Mouse (Mus musculus) embryonic facial prominence, embryonic 10.5 days (tissue): ENCODE data around the gene Rnf17. TPM values are rescaled to one million over a fixed set of nuclear protein-coding genes. Genes with fewer than 3 reads are reported as not detected.

Experiments
- DNase-seq: peaks from one replicate; pipeline ENCODE4 v3.0.0-alpha.2; 2017; ENCODE audit warnings: low spot score
- H3K27ac ChIP-seq: fragments of 300-500 bp; sonication (generic); replicated peaks from 2 replicates; pipeline ENCODE4 v1.5.1; 2016; ENCODE audit warnings: mild to moderate bottlenecking
- H3K27me3 ChIP-seq: fragments of 300-500 bp; sonication (generic); replicated peaks from 2 replicates; pipeline ENCODE4 v1.6.1; 2016; ENCODE audit warnings: low read depth, mild to moderate bottlenecking; ENCODE audit not compliant: poor library complexity, severe bottlenecking
- H3K36me3 ChIP-seq: fragments of 300-500 bp; sonication (generic); replicated peaks from 2 replicates; pipeline ENCODE4 v1.6.1; 2016; ENCODE audit warnings: mild to moderate bottlenecking, moderate library complexity
- H3K4me1 ChIP-seq: fragments of 300-500 bp; sonication (generic); 2 replicates; pipeline ENCODE4 v1.6.1; 2016
- H3K4me3 ChIP-seq: fragments of 300-500 bp; sonication (generic); 2 replicates; pipeline ENCODE4 v1.5.1; 2016; ENCODE audit warnings: mild to moderate bottlenecking, moderate library complexity
- H3K9me3 ChIP-seq: fragments of 300-500 bp; sonication (generic); 2 replicates; pipeline ENCODE4 v1.6.1; 2016; ENCODE audit warnings: mild to moderate bottlenecking
- WGBS: fragments of 180-500 bp; shearing (Covaris S2); methylation state at CpG from one replicate; pipeline ENCODE4 v1.1.7; 2016; 5-methylcytosine and 5-hydroxymethylcytosine counted together
- polyA plus RNA-seq: library from polyadenylated mRNA; unstranded; fragments of >200 nt; fragmentation: Nextera tagmentation; extraction: Ambion mirVana; gene quantifications from 2 replicates; pipeline ENCODE4 v1.2.1, GENCODE M21; 2016

Gene Rnf17
- polyA plus RNA-seq, 1 experiment from 2014 or later = 2.7 TPM

- DNase-seq = no peak
- Histone ChIP-seq H3K27ac (no peak overlapping the region), H3K36me3 (no peaks in the 10 kb centered on the region), H3K9me3 (no peaks in the 10 kb centered on the region), H3K27me3 (no peaks in the 10 kb centered on the region), H3K4me1 (peaks cover 5% of the 10 kb centered on the region; the same call in 1 of the 2 replicates), H3K4me3 (no peak overlapping the region)
- 81% methylated on average over 4 of the region's 4 CpGs for WGBS
Measured at GRCm38 (mm10) chr14:56382366-56382765, 20.0 kb upstream of the Rnf17 start.

DNA sequence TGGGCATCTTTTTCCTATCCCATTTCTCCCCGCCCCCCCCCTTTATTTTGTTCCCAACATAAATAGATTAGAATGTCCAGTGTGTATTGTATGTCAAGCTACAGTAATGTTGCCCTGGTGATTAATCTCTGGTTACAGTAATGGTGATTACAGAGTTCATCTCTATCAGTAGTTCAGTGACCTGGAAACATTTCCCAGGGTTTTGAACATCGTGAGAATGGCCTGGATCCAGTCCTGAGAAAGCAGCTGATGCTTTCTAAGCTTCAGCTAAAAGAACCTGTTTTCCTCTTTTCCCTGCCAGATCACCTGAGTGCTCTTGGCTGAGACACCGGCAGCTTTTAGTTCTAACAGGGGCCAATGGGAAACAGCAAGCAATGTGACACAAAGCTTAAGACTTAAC lies 12.1 kb upstream of the Rnf17 start:
- WGBS = 74% methylated on average over 3 of the region's 3 CpGs
- Histone ChIP-seq H3K4me3 (no peak overlapping the region), H3K4me1 (peaks cover 8% of the 10 kb centered on the region), H3K27ac (no peak overlapping the region), H3K27me3 (no peaks in the 10 kb centered on the region), H3K9me3 (no peaks in the 10 kb centered on the region), H3K36me3 (no peaks in the 10 kb centered on the region)
- DNase-seq = no peak

GRCm38 (mm10) chr14:56393704-56394312 lies 8.6 kb upstream of the Rnf17 start:
- H3K4me1 ChIP-seq = peaks cover 8% of the 10 kb centered on the region
- H3K27ac ChIP-seq = no peak overlapping the region
- 20% methylated on average over 2 of the region's 2 CpGs for WGBS
- no peaks in the 10 kb centered on the region for H3K27me3 ChIP-seq
- DNase-seq = no peak
- H3K9me3 ChIP-seq = no peaks in the 10 kb centered on the region
- no peaks in the 10 kb centered on the region for H3K36me3 ChIP-seq
- no peak overlapping the region for H3K4me3 ChIP-seq

DNA sequence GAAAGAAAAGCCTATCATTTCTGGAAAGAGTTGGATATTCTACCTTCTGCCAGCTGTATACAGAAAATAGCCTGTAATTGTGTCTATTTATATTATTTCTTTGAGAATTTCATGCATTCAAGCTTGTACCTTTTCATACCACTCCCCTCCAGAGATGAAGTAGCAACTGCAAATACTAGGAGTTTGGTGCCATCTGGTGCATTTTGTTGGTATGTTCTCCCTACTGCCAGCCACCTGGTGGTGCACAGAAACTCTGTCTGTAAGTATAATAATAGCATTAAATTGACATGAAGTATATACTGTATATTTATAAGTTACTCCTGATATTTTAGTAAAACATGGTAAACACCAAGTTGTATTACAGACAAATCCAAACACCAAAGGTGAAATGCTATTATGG lies 4.4 kb upstream of the Rnf17 start:
- H3K27me3 ChIP-seq = no peaks in the 10 kb centered on the region
- H3K9me3 ChIP-seq = no peaks in the 10 kb centered on the region
- DNase-seq = no peak
- H3K4me1 ChIP-seq = peaks cover 8% of the 10 kb centered on the region
- no peaks in the 10 kb centered on the region for H3K36me3 ChIP-seq
- H3K4me3 ChIP-seq = no peak overlapping the region
- no peak overlapping the region for H3K27ac ChIP-seq

GRCm38 (mm10) chr14:56403072-56403375 lies 643 bp downstream of the Rnf17 start:
- Histone ChIP-seq H3K27ac (no peak overlapping the region), H3K4me3 (no peak overlapping the region; the same call in 1 of the 2 replicates), H3K9me3 (no peaks in the 10 kb centered on the region), H3K4me1 (0 out of 2 replicates have a peak, but pooled peaks cover 3% of the 10 kb centered on the region), H3K27me3 (no peaks in the 10 kb centered on the region), H3K36me3 (no peaks in the 10 kb centered on the region)
- no peak for DNase-seq
- WGBS = 89% methylated on average over 2 of the region's 2 CpGs

- DNase-seq = no peak
- WGBS = 57% methylated on average over 2 of the region's 2 CpGs
- no peaks in the 10 kb centered on the region for H3K4me1 ChIP-seq
- no peaks in the 10 kb centered on the region for H3K36me3 ChIP-seq
- H3K4me3 ChIP-seq = no peak overlapping the region
- H3K9me3 ChIP-seq = no peaks in the 10 kb centered on the region
- no peaks in the 10 kb centered on the region for H3K27me3 ChIP-seq
- no peak overlapping the region for H3K27ac ChIP-seq
Measured at GRCm38 (mm10) chr14:56462090-56462489, 59.7 kb downstream of the Rnf17 start.

DNA sequence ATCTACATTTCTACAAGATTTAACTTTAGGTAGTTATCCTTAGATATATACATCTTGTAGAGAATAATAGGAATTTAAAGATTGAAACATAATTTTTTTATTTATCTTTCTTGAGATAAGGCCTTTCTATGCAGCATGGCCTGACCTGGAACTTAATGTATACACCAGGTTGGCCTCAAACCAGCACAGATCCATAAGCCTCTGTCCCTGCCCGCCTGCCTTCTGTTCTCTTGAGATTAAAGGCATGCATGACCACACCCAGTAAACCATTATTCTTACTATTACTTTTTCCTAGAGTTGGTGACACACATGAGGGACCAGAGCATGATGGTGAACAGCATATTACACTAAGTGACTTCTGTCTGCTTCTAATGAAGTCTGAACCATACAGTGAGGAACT lies 60.3 kb downstream of the Rnf17 start:
- Histone ChIP-seq H3K4me1 (no peaks in the 10 kb centered on the region), H3K27ac (no peak overlapping the region), H3K4me3 (no peak overlapping the region), H3K27me3 (no peaks in the 10 kb centered on the region), H3K9me3 (no peaks in the 10 kb centered on the region), H3K36me3 (no peaks in the 10 kb centered on the region)
- 70% methylated on average over 1 of the region's 1 CpGs for WGBS
- DNase-seq = no peak

- Histone ChIP-seq H3K36me3 (no peaks in the 10 kb centered on the region), H3K4me3 (no peak overlapping the region), H3K27me3 (no peaks in the 10 kb centered on the region), H3K9me3 (no peaks in the 10 kb centered on the region), H3K4me1 (no peaks in the 10 kb centered on the region), H3K27ac (no peak overlapping the region)
- 48% methylated on average over 1 of the region's 1 CpGs for WGBS
- DNase-seq = peak; percentile 10
Measured at GRCm38 (mm10) chr14:56468145-56468544, 65.8 kb downstream of the Rnf17 start.

DNA sequence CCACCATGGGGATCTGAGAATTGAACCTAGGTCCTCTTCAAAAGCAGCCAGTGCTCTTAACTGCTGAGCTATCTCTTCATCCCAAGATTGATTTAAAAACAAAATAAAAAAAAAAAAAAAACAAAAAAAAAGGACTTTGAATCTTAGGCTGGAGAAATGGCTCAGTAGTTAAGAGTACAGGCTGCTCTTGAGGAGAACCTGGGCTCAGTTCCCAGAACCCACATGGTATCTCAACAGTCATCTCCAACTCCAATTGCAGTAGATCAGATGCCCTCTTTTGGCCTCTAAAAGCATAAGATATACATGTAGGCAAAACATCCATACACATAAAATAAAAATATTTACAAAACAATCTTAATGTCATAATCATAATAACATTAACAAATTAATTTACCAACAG lies 87.4 kb downstream of the Rnf17 start:
- no peak overlapping the region for H3K4me3 ChIP-seq
- H3K27me3 ChIP-seq = no peaks in the 10 kb centered on the region
- H3K36me3 ChIP-seq = no peaks in the 10 kb centered on the region
- H3K27ac ChIP-seq = no peak overlapping the region
- H3K4me1 ChIP-seq = no peaks in the 10 kb centered on the region
- no peaks in the 10 kb centered on the region for H3K9me3 ChIP-seq
- no peak for DNase-seq

DNA sequence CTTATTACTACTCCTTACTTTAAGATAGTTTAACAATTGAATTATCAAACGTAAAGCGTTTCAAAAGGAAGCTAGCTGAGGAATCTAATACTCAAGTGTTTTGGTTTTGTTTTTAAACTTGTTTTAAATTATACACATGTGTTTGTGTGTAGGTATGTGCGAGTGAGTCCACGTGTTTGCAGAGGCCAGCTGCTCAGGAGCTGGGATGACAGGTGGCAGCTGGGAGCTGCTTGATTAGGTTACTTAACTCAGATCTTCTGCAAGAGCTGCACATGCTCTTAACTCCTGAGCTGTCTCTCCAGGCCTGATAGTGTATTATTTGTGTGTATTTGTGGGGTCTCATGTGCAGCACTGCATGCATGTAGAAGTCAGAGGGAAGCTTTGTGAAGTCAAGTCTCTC lies 100.0 kb downstream of the Rnf17 start:
- H3K36me3 ChIP-seq = no peaks in the 10 kb centered on the region
- DNase-seq = no peak
- no peaks in the 10 kb centered on the region for H3K4me1 ChIP-seq
- no peak overlapping the region for H3K4me3 ChIP-seq
- no peaks in the 10 kb centered on the region for H3K27me3 ChIP-seq
- 69% methylated on average over 4 of the region's 4 CpGs for WGBS
- no peak overlapping the region for H3K27ac ChIP-seq
- no peaks in the 10 kb centered on the region for H3K9me3 ChIP-seq

DNA sequence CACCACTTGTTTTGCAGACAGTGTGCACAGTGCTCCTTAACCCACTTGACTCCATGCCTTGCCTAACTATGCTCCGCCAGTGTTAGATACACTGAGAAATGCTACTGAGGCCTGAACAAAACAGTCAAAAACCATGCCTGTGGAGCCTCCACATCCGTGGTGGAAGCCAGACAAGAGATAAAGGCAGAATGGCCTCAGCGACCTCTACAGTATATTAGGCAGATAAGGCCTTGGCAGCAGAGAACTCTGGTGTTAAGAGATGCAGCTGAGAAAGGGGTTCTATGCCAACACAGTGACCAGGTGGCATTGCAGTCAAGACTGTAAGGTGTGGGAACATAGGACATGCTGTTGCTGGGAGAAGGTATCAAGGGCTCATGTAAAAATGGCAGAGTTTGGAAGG lies 104.4 kb downstream of the Rnf17 start:
- Histone ChIP-seq H3K36me3 (no peaks in the 10 kb centered on the region), H3K27ac (no peak overlapping the region)
- 77% methylated on average over 3 of the region's 3 CpGs for WGBS

GRCm38 (mm10) chr14:56512084-56512483 lies 109.7 kb downstream of the Rnf17 start:
- Histone ChIP-seq H3K9me3 (no peaks in the 10 kb centered on the region), H3K27me3 (no peaks in the 10 kb centered on the region), H3K36me3 (no peaks in the 10 kb centered on the region), H3K4me3 (no peak overlapping the region), H3K27ac (no peak overlapping the region), H3K4me1 (no peaks in the 10 kb centered on the region)
- peak; percentile 68 for DNase-seq
- WGBS = 25% methylated on average over 6 of the region's 6 CpGs

More for the DNA sequence above, 104.4 kb downstream of the Rnf17 start:
- no peaks in the 10 kb centered on the region for H3K27me3 ChIP-seq
- H3K4me3 ChIP-seq = no peak overlapping the region
- no peaks in the 10 kb centered on the region for H3K4me1 ChIP-seq
- DNase-seq = no peak
- H3K9me3 ChIP-seq = no peaks in the 10 kb centered on the region

GRCm38 (mm10) chr14:56514775-56515174 lies 112.4 kb downstream of the Rnf17 start:
- WGBS = 78% methylated on average over 2 of the region's 2 CpGs
- Histone ChIP-seq H3K4me3 (no peak overlapping the region), H3K36me3 (no peaks in the 10 kb centered on the region), H3K27me3 (no peaks in the 10 kb centered on the region), H3K4me1 (no peaks in the 10 kb centered on the region), H3K9me3 (no peaks in the 10 kb centered on the region), H3K27ac (no peak overlapping the region)
- no peak for DNase-seq

- Histone ChIP-seq H3K9me3 (no peaks in the 10 kb centered on the region), H3K4me3 (no peak overlapping the region), H3K36me3 (peaks cover 78% of the 10 kb centered on the region), H3K4me1 (no peaks in the 10 kb centered on the region), H3K27me3 (no peaks in the 10 kb centered on the region), H3K27ac (no peak overlapping the region)
- WGBS = 93% methylated on average over 2 of the region's 2 CpGs
- no peak for DNase-seq
Measured at GRCm38 (mm10) chr14:56530788-56531187, 128.4 kb downstream of the Rnf17 start.
